Mouse (Mus musculus) forebrain, embryonic 12.5 days (tissue): Measurements from ENCODE around the gene Acvrl1. TPM values are rescaled to one million over a fixed set of nuclear protein-coding genes. Genes with fewer than 3 reads are reported as not detected.
A peak's percentile ranks its signal among the peaks of the same experiment; 100 is the strongest.
"Not testable (repeated sequence)": the region's sequence is repeated elsewhere in the genome, so short reads cannot be mapped to it uniquely, and the experiment has no call there.

ENCODE experiments used
- ATAC-seq: fragments of 200-750 bp; cut with Nextera tagmentation; 2 replicates; pipeline ENCODE4 v1.8.0; 2017; ENCODE audit warnings: moderate TSS enrichment; ENCODE audit not compliant: low FRiP score
- H3K27ac ChIP-seq: fragments of 300-500 bp; sonication (generic); 2 replicates; pipeline ENCODE4 v1.5.1; 2016; ENCODE audit warnings: mild to moderate bottlenecking
- H3K27me3 ChIP-seq: fragments of 300-500 bp; sonication (generic); 2 replicates; pipeline ENCODE4 v1.6.1; 2016; ENCODE audit warnings: mild to moderate bottlenecking
- H3K36me3 ChIP-seq: fragments of 300-500 bp; sonication (generic); replicated peaks from 2 replicates; pipeline ENCODE4 v1.6.1; 2016; ENCODE audit warnings: mild to moderate bottlenecking
- H3K4me1 ChIP-seq: fragments of 300-500 bp; sonication (generic); 2 replicates; pipeline ENCODE4 v1.6.1; 2016
- H3K4me2 ChIP-seq: fragments of 300-500 bp; sonication (generic); 2 replicates; pipeline ENCODE4 v1.6.1; 2016; ENCODE audit warnings: mild to moderate bottlenecking, moderate library complexity
- H3K4me3 ChIP-seq: fragments of 300-500 bp; sonication (generic); replicated peaks from 2 replicates; pipeline ENCODE4 v1.5.1; 2016; ENCODE audit warnings: mild to moderate bottlenecking
- H3K9ac ChIP-seq: fragments of 300-500 bp; sonication (generic); 2 replicates; pipeline ENCODE4 v1.6.1; 2016; ENCODE audit warnings: mild to moderate bottlenecking
- H3K9me3 ChIP-seq: fragments of 300-500 bp; sonication (generic); 2 replicates; pipeline ENCODE4 v1.6.1; 2016
- WGBS: fragments of 180-500 bp; shearing (Covaris S2); methylation state at CpG from one replicate; pipeline ENCODE4 v1.1.7; 2016; 5-methylcytosine and 5-hydroxymethylcytosine counted together
- polyA plus RNA-seq: library from polyadenylated mRNA; unstranded; fragments of >200 nt; fragmentation: Nextera tagmentation; extraction: Ambion mirVana; gene quantifications from 2 replicates; pipeline ENCODE4 v1.2.1, GENCODE M21; 2016

Gene Acvrl1
- polyA plus RNA-seq, 1 experiment from 2014 or later, result 6.5 TPM

DNA sequence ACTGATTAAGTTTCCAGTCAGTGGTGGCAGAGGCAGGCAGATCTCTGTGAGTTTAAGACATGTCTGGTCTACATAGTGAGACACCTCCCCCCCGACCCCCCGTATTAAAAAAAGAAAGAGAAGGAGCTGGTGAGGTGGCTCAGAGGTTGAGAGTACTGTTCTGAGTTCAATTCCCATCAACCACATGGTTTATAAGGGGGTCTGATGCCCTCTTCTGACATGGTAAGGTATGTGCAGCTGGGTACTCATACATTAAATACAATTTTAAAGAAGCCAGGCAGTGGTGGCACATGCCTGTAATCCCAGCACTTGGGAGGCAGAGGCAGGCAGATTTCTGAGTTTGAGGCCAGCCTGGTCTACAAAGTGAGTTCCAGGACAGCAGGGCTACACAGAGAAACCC is 14.5 kb upstream of the Acvrl1 start:
- not testable (repeated sequence) for H3K4me2 ChIP-seq, H3K9ac ChIP-seq, H3K36me3 ChIP-seq, H3K4me3 ChIP-seq, ATAC-seq, H3K27ac ChIP-seq, H3K4me1 ChIP-seq, H3K9me3 ChIP-seq, H3K27me3 ChIP-seq
- 87% methylated on average over 2 of the region's 2 CpGs for WGBS

DNA sequence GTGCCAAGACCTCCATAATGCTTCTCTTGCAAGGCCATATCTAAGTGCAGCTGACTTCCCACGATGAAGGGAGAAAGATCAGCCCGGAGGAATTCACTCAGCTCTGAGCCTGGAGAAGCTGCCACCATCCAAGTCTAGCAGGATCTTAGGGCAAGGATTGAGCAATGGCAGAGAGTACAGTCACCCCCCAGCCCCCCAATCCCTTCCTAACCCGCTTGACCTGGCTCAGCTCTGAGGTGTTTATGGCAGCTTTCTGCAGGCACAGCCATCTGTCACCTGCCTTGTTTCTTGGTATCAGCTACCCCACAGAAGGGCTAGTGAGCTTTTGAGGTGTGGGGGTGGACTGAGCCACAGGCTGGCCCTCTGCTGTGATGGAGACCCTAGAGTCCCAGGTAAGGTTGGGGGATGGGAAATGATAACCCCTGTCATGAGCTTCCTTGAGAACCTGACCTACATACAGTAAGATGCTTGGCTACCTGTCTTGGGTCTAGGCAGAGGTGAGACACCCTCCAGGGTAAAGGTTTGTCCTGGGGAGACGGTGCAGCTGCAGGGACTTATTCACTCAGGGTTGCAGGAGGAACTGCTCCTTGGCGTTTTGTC is 12.7 kb upstream of the Acvrl1 start, which contains the start of gene Ankrd33:
Ankrd33 (plus strand) TSS at position 245 of the 600 bp plus-strand sequence.
- peaks cover 4% of the 10 kb centered on the region; the same call in 1 of the 2 replicates for H3K9me3 ChIP-seq
- no peak within 1 kb of the TSS for H3K9ac ChIP-seq
- H3K4me2 ChIP-seq, result no peak within 1 kb of the TSS
- no peak for ATAC-seq
- H3K4me1 ChIP-seq, result no peaks in the 10 kb centered on the region
- 82% methylated on average over 5 of the region's 5 CpGs for WGBS
- H3K27me3 ChIP-seq, result peaks cover 6% of the 10 kb centered on the region; the same call in 1 of the 2 replicates
- H3K27ac ChIP-seq, result no peak within 1 kb of the TSS
- H3K36me3 ChIP-seq, result no peaks in the 10 kb centered on the region
- H3K4me3 ChIP-seq, result no peak within 1 kb of the TSS

DNA sequence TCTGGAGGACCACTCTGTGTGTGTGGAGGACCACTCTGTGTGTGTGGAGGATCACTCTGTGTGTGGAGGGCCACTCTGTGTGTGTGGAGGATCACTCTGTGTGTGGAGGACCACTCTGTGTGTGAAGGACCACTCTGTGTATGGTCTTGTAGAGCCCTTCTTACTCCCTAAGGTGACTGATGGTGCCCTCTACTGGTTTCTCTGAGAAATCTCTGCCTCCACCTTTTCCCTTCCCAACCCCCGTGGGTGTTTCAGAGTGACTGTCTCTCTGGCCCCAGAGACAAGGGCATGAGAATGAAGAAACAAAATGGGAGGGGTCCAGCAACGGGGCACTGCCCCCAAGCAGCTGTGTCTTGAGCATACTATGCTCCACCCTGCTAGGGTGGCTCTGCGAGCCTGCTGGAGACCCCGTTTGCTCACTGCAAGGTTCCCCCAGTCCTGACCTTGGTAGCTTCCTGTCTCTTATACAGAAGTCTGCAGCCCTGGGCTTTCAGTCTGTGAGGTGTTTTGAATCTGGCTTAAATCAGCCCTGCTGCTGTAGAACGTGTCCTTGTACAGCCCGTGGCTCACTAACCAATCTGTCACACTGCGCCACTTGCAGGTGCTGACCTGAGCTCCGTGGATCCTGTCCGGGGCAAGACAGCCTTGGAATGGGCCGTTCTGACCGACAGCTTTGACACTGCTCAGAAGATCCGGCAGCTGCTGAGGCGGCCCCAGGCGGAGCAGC is 9.8 kb upstream of the Acvrl1 start:
- no peak for ATAC-seq

DNA sequence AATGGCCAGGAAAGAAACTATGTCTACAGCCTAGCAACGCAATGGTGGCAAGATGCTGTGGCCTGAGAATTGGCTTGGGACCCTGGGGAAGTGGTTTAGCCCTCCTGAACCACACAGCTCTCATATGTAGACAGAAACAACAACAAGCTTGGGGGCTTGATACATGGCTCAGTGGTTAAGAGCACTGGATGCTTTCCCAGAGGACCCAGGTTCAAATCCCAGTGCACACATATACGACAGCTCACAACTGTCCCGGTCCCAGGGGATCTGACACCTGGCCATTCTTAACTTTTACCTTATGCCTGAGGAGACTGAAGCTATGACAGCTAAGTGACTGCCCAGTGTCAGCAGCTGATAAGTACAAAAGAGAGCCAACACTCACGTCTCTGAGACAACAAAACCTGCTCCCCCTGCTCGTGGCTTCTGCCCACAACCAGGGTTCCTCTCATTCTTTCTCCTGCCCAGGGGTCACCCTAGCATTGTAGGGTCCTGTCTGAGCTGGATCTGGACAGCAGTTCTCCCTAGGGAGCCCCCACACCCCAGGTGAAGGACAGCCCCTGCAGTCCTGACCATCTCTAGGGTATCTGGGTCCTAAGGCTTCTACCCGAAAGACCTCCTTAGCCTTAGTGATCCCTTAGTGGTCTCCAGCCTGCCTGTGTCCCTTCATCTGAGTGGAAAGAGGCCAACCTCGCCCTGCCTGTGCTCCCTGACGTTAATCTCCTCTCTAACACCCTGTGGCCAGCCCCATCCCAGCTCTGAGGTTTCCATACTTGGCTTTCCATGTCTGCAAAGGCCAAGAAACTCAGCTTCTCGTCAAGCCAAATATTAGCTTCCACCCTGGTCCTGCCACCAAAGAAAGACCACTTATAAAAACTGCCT is 6.7 kb upstream of the Acvrl1 start:
- H3K9ac ChIP-seq, result no peak overlapping the region
- H3K9me3 ChIP-seq, result no peaks in the 10 kb centered on the region
- WGBS, result 72% methylated on average over 9 of the region's 9 CpGs
- no peaks in the 10 kb centered on the region for H3K36me3 ChIP-seq
- no peaks in the 10 kb centered on the region for H3K4me1 ChIP-seq
- no peak for ATAC-seq
- H3K27ac ChIP-seq, result no peak overlapping the region
- H3K4me2 ChIP-seq, result no peak overlapping the region
- H3K27me3 ChIP-seq, result 0 out of 2 replicates have a peak, but pooled peaks cover 7% of the 10 kb centered on the region
- no peak overlapping the region for H3K4me3 ChIP-seq

More for the DNA sequence above, 9.8 kb upstream of the Acvrl1 start:
- no peak overlapping the region for H3K9ac ChIP-seq
- H3K27me3 ChIP-seq, result no peaks in the 10 kb centered on the region
- no peak overlapping the region for H3K4me3 ChIP-seq
- no peak overlapping the region for H3K4me2 ChIP-seq
- H3K9me3 ChIP-seq, result peaks cover 4% of the 10 kb centered on the region; the same call in 1 of the 2 replicates
- no peaks in the 10 kb centered on the region for H3K4me1 ChIP-seq
- no peak overlapping the region for H3K27ac ChIP-seq
- H3K36me3 ChIP-seq, result no peaks in the 10 kb centered on the region
- WGBS, result 68% methylated on average over 14 of the region's 14 CpGs

DNA sequence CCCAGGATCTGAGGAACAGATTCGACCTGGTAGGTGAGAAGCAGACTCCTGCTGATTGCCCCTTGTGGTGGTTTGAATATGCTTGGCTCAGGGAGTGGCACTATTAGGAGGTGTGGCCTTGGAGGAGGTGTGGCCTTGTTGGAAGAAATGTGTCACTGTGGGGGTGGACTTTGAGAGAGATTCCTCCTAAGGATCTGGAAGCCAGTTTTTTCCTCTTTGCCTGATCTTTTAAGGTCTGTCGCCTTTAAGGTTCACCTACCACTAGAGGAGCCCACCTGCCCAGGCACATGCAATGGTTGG is 6.1 kb upstream of the Acvrl1 start:
- H3K36me3 ChIP-seq, result no peaks in the 10 kb centered on the region
- no peak overlapping the region for H3K27ac ChIP-seq
- no peaks in the 10 kb centered on the region for H3K9me3 ChIP-seq
- H3K27me3 ChIP-seq, result peaks cover 12% of the 10 kb centered on the region
- no peak for ATAC-seq
- WGBS, result 23% methylated on average over 2 of the region's 2 CpGs
- H3K4me1 ChIP-seq, result no peaks in the 10 kb centered on the region
- H3K4me2 ChIP-seq, result no peak overlapping the region
- no peak overlapping the region for H3K9ac ChIP-seq
- H3K4me3 ChIP-seq, result no peak overlapping the region

DNA sequence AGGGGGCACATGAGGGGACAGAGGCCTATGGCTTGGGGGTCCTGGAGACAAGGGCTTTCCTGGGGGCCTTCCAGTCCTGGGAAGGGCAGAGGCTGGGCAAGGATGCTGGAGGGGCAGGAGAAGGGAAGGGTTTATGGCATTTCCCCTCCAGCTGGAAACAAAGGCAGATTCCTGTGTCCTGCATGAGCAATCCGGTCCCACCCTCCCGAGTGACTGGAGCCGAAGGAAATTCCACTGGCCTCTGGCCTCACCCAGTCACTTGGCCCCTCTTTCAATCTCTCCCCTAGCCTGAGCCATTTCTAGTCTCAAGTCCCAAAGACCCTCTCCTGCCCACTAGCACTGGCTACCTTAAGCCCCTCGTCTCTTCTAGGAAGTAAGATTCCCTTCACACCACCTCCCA is 5.1 kb upstream of the Acvrl1 start:
- no peaks in the 10 kb centered on the region for H3K36me3 ChIP-seq
- ATAC-seq, result no peak
- 63% methylated on average over 4 of the region's 4 CpGs for WGBS
- H3K9ac ChIP-seq, result no peak overlapping the region
- H3K4me2 ChIP-seq, result no peak overlapping the region
- no peak overlapping the region for H3K4me3 ChIP-seq
- H3K9me3 ChIP-seq, result no peaks in the 10 kb centered on the region
- no peak overlapping the region for H3K27ac ChIP-seq
- H3K27me3 ChIP-seq, result peaks cover 22% of the 10 kb centered on the region
- 0 out of 2 replicates have a peak, but pooled peaks cover 2% of the 10 kb centered on the region for H3K4me1 ChIP-seq

DNA sequence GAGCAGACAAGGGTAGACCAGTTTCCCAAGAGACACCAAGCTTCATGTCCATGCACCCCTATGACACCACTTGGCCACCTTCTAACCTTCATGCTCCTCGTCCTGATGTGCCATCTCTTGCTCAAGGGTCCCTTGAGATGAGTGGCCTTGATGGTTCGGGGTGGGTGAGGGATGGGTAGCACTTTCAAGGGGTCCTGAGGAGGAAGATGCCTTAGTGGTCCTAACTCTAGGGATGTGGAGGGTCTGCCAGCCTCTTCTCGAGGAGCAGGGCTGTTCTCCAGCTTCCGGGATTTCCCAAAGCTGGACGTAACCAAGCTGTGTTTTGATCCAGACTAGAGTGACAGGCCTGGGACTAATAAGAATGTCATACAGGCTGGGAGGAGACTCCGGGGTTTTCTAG is 2.8 kb upstream of the Acvrl1 start:
- no peaks in the 10 kb centered on the region for H3K9me3 ChIP-seq
- H3K4me1 ChIP-seq, result peaks cover 11% of the 10 kb centered on the region
- H3K27me3 ChIP-seq, result peaks cover 44% of the 10 kb centered on the region
- H3K4me3 ChIP-seq, result no peak overlapping the region
- H3K36me3 ChIP-seq, result no peaks in the 10 kb centered on the region
- no peak for ATAC-seq
- 89% methylated on average over 6 of the region's 6 CpGs for WGBS
- no peak overlapping the region for H3K9ac ChIP-seq
- H3K4me2 ChIP-seq, result no peak overlapping the region
- H3K27ac ChIP-seq, result no peak overlapping the region

DNA sequence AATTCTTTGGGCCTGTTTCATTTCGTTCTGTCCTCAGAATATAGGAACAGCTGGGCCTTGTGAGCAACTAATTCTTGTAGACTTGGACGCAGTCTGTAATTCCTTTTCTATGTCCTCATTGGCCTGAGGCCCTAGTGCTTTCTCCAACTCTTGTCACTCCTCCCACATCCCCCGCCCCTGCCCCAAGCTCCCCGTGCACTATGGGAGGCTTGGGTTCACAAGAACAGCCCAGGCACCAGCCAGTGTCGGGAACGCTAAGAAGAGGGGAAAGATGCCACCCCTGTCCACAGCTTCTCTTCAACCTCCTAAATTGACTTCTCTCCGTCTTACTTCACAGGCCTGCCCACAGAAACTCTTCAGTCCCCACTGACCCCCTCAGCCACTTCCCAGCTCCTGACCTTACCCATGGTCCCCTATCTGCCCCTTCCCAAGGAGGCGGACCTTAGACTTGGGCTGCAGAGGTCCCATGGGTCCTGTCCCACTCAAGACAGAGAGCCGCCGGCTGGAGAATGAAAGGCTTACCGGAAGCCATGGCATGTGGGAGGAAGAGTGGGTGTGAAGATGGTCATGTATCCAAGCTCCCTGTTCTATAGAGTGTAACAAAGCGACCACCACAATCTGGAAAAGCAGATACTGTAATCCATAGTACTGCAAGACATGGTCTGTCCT is 1.3 kb upstream of the Acvrl1 start:
- Histone ChIP-seq H3K36me3 (no peaks in the 10 kb centered on the region), H3K27ac (no peak overlapping the region), H3K4me3 (no peak overlapping the region), H3K9ac (no peak overlapping the region), H3K4me2 (no peak overlapping the region), H3K27me3 (peaks cover 56% of the 10 kb centered on the region), H3K4me1 (peaks cover 19% of the 10 kb centered on the region), H3K9me3 (no peaks in the 10 kb centered on the region)
- ATAC-seq, result no peak
- 72% methylated on average over 12 of the region's 12 CpGs for WGBS

DNA sequence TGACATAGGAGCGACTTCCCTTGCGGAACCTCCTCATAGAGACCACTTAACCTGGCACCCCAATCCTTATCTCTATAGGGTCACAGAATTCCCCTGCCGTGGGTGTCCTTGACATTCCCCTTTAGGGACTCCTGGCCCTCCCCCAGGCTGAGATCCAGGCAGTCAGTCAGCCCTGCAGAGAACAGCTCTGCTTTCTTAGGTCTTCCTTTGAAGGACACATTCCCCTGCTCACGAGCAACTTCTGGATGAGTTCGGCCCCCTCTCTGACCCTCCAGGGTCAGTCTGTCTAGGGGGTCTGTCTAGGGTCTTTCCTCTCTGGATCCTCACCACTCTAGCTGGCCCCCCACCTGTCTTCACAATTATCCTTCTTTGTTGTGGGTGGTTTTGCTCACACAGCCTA is 1.1 kb downstream of the Acvrl1 start:
- Histone ChIP-seq H3K4me2 (0 out of 2 replicates have a peak overlapping the region, but pooled peaks have one; percentile 47), H3K4me3 (no peak overlapping the region), H3K27ac (no peak overlapping the region), H3K4me1 (peaks cover 28% of the 10 kb centered on the region), H3K9me3 (no peaks in the 10 kb centered on the region), H3K27me3 (peaks cover 61% of the 10 kb centered on the region), H3K36me3 (no peaks in the 10 kb centered on the region), H3K9ac (no peak overlapping the region)
- no peak for ATAC-seq
- WGBS, result 30% methylated on average over 5 of the region's 5 CpGs

DNA sequence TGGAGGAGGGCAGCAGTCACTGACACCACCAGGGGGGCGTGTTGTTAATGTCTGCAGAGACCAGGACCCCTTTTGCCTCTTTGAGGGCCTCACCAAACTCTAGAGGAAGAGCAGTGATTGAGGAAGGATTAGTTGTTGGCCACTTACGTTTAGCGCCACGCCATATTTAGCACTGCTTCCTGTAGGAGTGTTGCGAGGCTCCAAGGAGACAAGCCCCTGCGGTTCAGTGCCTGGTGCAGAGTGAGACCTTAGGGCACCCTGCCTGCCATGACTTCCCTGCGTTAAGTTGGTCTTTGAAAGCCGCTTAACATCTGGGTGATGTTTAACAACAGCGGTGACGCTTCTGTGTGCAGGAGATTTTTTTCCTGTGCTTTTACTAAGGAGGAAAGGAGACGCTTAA is 3.2 kb downstream of the Acvrl1 start:
- ATAC-seq, result no peak
- Histone ChIP-seq H3K27me3 (peaks cover 66% of the 10 kb centered on the region), H3K4me3 (no peak overlapping the region), H3K36me3 (no peaks in the 10 kb centered on the region), H3K9ac (no peak overlapping the region), H3K9me3 (no peaks in the 10 kb centered on the region), H3K27ac (no peak overlapping the region), H3K4me1 (peaks cover 29% of the 10 kb centered on the region), H3K4me2 (no peak overlapping the region)
- WGBS, result 51% methylated on average over 11 of the region's 11 CpGs

DNA sequence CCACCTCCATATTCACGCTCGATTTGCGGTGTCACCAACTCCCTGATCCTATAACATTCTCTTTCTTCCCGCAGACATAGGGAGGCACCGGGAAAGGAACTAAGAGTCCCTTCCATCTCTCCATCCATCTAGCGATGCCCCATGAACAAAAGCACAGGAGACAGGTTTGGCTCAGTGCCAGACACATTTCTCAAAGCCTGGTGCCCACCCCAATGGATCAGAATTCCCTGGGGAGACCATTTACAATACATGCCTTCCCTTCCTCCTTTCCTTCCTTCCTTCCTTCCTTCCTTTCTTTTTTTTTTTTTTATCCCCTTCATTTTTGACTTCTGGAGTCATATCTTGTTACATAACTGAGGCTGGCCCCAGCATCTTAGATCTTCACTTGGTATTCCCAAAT is 3.7 kb downstream of the Acvrl1 start:
- H3K9me3 ChIP-seq, result no peaks in the 10 kb centered on the region
- H3K36me3 ChIP-seq, result no peaks in the 10 kb centered on the region
- WGBS, result 65% methylated on average over 6 of the region's 6 CpGs
- peaks cover 29% of the 10 kb centered on the region for H3K4me1 ChIP-seq
- peaks cover 61% of the 10 kb centered on the region for H3K27me3 ChIP-seq
- H3K4me3 ChIP-seq, result no peak overlapping the region
- H3K9ac ChIP-seq, result no peak overlapping the region
- ATAC-seq, result no peak
- H3K4me2 ChIP-seq, result no peak overlapping the region
- no peak overlapping the region for H3K27ac ChIP-seq

DNA sequence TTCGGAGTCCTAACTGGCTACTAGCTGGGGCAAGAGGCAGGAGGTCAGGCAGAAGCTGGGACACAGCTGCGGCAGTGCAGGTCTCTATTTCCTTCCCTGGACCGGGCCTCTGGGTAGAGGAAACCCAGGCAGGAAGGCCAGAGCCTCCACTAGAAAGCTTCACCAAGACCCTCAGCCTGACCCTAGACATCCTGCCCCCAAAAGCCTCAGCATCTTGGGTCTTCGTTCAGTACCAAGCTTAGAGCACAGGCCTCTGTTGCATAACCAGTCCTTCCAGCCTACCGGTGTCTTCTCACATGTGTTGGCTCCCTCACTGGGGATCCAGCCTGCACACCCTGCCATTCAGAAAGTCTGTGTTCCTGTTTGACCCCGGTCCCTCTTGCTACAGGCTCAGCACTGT is 4.4 kb downstream of the Acvrl1 start:
- H3K9me3 ChIP-seq, result no peaks in the 10 kb centered on the region
- WGBS, result 86% methylated on average over 6 of the region's 6 CpGs
- peaks cover 29% of the 10 kb centered on the region for H3K4me1 ChIP-seq
- peaks cover 54% of the 10 kb centered on the region for H3K27me3 ChIP-seq
- no peak overlapping the region for H3K4me2 ChIP-seq
- no peak overlapping the region for H3K4me3 ChIP-seq
- no peak overlapping the region for H3K27ac ChIP-seq
- ATAC-seq, result no peak
- no peaks in the 10 kb centered on the region for H3K36me3 ChIP-seq
- no peak overlapping the region for H3K9ac ChIP-seq
